Mouse (Mus musculus): ENCODE results near the gene Mgam.
"Not testable (repeated sequence)": the region's sequence is repeated elsewhere in the genome, so short reads cannot be mapped to it uniquely, and the experiment has no call there.

The Mgam gene

GRCm38 (mm10) chr6:40728506-40728905, 99.9 kb downstream of the Mgam start:
- DNase-seq (ENCODE audit: low spot score in 2 of 2): not testable (repeated sequence)

GRCm38 (mm10) chr6:40739545-40739944, 110.9 kb downstream of the Mgam start:
- DNase-seq (ENCODE audit: low spot score in 2 of 2): no peak

- not testable (repeated sequence) for DNase-seq (ENCODE audit: low spot score in 2 of 2)
Measured at GRCm38 (mm10) chr6:40749030-40749429, 120.4 kb downstream of the Mgam start.

GRCm38 (mm10) chr6:40755948-40756347, 127.3 kb downstream of the Mgam start:
- no peak for DNase-seq (ENCODE audit: low spot score in 2 of 2)

GRCm38 (mm10) chr6:40757346-40757745, 128.7 kb downstream of the Mgam start:
- not testable (repeated sequence) for DNase-seq (ENCODE audit: low spot score in 2 of 2)

- DNase-seq (ENCODE audit: low spot score in 2 of 2): no peak
Measured at GRCm38 (mm10) chr6:40774656-40775055, 146.0 kb downstream of the Mgam start.

GRCm38 (mm10) chr6:40778458-40778857, 149.8 kb downstream of the Mgam start:
- DNase-seq (ENCODE audit: low spot score in 2 of 2): no peak

GRCm38 (mm10) chr6:40783637-40784036, 155.0 kb downstream of the Mgam start:
- DNase-seq (ENCODE audit: low spot score in 2 of 2): no peak

- no peak for DNase-seq (ENCODE audit: low spot score in 2 of 2)
Measured at GRCm38 (mm10) chr6:40784378-40784777, 155.7 kb downstream of the Mgam start.

GRCm38 (mm10) chr6:40795077-40795812, 166.6 kb downstream of the Mgam start:
- no peak for DNase-seq (ENCODE audit: low spot score in 2 of 2)

- no peak for DNase-seq (ENCODE audit: low spot score in 2 of 2)
Measured at GRCm38 (mm10) chr6:40818237-40818902, 189.7 kb downstream of the Mgam start.
